Mouse (Mus musculus): ENCODE data around the gene Gm20388.

Gene Gm20388

DNA sequence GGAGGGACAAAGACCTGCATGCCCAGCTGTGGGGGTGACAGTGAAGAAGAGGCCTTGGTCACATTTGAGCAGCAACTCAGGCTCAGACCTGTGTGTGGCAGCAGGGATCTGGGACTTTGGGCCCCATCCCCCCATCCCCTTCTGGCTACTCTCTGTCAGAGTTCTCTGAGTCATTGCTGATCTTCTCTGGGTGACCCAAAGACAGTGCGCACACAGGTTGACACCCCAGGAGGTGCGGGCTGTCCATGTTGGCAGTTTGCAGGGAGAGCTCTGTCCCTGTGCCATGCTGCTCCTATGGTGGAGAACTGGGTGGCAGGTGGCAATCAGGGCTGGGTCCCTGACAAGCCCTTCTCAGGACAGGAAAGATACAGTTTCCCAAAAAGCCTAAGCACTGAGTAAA lies 1859.0 kb downstream of the Gm20388 start:
- DNase-seq (ENCODE audit: low spot score in 2 of 2), result no peak

DNA sequence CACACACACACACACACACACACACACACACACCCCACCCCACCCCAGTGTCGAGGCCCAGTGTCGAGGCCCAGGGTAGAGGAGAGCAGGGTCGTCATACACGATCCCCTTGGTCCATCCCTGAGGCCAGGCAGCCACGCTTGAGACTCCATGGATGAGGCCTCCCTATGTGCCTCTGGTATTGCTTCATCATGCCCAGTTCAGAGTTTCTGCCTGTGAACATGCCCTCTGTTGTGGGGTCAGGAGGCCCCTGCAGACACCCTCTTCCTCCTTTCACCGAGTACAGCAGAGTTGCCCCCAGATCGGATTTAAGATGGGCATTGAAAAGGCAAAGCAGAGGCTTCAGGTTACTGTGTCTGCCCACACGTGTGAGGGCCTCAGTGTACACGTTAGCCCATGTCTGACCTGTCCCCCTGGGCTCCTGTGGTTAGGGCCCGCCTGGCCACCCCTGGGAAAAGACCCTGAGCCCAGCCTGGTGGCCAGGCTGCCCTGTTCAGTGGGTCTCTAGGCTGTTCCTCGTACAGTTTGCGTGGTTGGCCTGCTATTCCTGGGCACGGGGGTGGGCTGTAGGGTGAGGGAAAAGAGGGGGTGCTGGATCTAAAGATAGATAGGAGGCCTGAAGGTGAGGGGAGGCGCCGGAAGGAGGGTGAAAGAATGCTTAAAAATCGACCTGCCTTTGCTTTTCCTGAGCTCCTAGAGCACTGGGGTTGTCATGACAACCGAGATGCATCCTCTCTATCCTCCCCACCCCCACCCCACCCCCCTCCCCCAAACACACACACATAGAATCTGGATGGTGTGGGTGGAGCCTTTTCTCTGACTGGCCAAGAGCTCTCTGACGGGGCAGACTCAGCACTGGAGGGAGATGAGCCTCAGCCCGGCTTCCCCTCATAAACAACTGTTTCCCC lies 1860.5 kb downstream of the Gm20388 start:
- peak; percentile 43 to 58 for DNase-seq (ENCODE audit: low spot score in 2 of 2)

DNA sequence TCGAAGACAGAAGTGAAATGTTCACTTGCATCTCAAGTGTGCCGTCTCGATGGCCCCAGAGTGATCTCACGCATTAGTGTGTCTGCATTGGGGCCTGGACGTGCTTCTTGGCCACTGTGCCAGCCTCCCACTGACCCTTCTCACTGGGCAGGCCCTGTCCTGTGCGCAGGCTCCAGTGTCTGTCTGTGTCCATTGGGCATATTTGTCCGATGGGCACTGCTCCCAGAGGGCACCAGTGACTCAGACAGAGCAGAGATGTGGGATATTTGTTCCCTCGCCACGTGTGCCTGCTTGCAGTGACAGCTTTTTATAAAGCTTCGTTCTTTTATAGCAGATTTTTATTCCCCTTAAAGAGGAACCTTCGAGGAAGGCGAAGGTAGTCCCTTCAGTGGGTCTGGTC lies 1863.2 kb downstream of the Gm20388 start:
- no peak for DNase-seq (ENCODE audit: low spot score in 2 of 2)

- DNase-seq (ENCODE audit: low spot score in 2 of 2), result no peak
Observed at GRCm38 (mm10) chr8:121782493-121782892, 1871.9 kb downstream of the Gm20388 start.

DNA sequence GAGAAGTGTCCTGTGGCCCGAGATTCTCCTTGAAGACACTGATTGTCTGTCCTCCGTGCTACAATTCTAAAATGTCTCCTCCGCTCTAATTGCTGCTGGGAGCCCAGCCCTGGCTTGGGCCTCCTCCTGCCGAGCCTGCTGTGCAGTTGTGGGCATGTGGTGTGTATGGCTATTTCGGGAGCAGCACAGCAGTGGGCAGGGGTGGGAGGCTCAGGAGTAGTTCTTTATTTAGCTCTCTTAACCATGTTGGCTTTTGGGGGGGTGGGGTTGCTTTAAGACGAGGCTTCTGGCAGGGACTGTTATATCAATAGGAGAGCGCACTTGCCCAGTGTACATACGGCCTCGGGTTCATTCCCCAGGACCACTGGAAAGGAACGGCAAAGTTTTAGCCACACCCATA lies 1875.9 kb downstream of the Gm20388 start:
- peak; percentile 71 to 84 for DNase-seq (ENCODE audit: low spot score in 2 of 2)

DNA sequence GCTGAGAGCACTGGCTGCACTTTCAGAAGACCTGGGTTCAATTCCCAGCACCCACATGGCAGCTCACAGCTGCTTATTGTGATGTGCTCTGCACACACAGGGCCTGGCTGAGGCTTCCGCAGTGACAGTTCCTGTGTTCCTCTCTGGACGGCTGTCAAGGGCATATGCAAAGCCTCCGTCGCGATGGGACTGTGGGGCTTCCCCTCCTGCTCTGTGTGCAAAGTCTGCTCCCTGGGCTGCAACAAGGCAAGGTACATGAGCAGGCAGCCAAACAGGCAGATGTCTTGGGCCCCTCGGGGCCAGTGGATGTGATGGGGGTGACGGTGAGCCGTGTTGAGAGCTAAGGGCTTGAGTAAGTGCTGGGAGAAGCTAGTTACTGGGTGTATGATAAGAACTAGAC lies 1878.1 kb downstream of the Gm20388 start:
- no peak for DNase-seq (ENCODE audit: low spot score in 2 of 2)

- DNase-seq (ENCODE audit: low spot score in 2 of 2), result no peak
Observed at GRCm38 (mm10) chr8:121792159-121792558, 1881.5 kb downstream of the Gm20388 start.

GRCm38 (mm10) chr8:121792627-121793026 lies 1882.0 kb downstream of the Gm20388 start:
- no peak for DNase-seq (ENCODE audit: low spot score in 2 of 2)

DNA sequence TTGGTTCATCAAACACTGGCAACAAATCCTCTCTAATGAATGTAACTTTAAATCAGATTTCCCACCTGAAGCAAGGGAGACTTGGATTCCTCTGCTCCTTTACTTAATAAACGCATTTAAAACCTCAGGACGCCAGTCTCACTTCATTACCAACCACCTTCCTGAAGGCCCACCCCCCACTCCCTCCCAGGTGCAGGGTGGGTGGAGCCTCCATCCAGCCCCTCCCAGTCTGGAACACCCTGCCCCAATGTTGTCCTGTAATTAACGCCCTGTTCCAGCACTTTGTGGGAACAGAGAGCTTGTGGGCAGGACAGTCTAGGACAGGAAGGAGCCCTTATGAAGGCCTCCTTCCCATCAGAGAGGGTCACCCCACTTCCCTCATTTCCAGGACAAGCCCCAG lies 1883.5 kb downstream of the Gm20388 start:
- no peak for DNase-seq (ENCODE audit: low spot score in 2 of 2)

- DNase-seq (ENCODE audit: low spot score in 2 of 2), result no peak
Observed at GRCm38 (mm10) chr8:121795461-121795860, 1884.8 kb downstream of the Gm20388 start.

DNA sequence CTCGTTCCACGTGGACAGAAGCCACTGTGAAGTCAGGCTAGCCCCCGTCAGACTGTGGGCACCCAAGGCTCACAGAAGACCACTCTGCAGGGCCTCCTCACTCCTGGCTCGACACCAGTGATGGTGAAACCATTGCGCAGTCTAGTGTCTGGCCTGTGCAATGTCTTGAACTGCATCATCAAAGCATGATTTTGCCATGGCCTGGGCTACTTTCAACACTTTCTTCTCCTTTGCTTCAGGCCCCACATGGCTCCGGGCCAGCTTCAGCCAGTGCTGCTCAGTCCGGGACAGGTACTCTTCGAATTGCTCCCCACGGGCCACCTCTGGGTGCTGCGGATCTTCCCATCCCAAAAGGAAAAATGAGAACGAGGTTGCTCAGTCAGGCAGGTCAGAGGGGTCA lies 1885.8 kb downstream of the Gm20388 start:
- DNase-seq (ENCODE audit: low spot score in 2 of 2), result no peak

DNA sequence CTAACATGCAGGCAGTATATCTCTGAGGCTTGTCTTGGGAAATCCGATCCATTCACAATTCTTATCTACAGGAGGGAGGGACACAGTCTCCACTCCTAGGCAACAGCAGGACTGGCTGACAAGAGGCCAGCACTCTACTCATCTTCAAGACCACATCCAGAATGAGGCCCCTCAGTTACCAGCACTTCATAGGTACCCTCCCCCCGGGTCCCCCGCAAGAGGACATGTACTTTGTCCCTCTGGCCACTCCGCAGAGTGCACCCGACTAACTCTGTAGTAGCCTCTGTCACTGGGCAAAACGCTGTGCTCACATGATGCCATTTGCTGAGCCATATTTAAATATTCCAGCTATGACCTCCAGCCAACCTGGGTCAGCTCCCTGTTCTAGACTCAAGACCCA lies 1887.8 kb downstream of the Gm20388 start:
- no peak for DNase-seq (ENCODE audit: low spot score in 2 of 2)

DNA sequence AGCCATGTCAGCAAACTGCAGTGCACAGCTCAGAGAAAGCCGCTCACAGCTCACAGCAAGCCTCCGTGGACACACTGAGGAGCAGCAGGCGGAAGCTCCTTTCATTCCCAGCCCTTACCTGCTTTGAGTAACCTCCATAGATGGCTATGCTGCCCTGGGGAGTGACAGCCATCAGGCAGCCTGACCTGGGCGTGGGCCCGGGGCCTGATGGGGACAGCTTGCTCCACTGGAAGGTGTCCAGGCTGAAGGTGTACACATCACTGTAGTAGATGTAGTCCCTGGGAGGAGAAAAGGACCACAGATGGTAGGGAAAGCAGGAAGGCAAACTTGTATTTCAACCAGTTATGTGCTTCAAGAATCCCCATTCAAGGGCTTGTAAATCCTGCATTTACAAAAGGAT lies 1894.2 kb downstream of the Gm20388 start:
- no peak for DNase-seq (ENCODE audit: low spot score in 2 of 2)

DNA sequence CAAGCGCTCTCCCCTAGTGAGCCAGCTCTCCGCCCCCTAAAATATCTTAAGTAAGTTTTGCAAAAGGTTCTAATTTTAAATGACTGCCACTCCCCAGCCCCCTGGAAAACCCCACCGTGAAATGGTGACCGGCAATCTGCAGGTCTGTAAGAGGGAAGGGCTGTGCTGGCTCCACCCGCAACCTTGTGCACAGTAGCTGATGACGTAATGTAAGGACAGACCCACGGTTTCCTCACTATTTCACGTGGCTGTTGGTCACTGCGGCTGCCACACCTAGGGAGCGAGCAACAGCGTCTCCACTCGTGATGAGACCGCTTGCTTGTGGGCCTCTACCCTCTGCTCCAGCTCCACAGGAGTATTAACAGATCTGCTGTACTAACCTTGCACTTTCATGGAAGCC lies 1895.5 kb downstream of the Gm20388 start:
- no peak for DNase-seq (ENCODE audit: low spot score in 2 of 2)

DNA sequence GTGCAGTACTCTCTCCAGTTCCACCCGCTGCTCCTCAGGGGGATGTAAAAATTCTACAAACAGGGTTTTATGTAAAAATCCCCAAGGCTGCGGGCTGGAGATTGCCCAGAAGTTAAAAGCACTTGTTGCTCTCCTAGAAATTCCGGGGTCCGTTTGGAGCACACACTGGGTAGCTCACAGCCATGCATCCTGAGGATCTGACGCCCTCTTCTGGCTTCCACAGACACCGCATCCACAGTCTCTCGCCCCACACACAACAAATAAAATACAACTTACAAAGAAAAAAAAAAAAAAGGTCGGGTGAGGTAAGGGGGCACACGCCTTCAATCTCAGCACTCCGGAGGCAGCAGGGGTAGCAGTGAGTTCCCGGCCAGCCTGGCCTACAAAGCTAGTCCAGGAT lies 1897.4 kb downstream of the Gm20388 start:
- no peak for DNase-seq (ENCODE audit: low spot score in 2 of 2)

DNA sequence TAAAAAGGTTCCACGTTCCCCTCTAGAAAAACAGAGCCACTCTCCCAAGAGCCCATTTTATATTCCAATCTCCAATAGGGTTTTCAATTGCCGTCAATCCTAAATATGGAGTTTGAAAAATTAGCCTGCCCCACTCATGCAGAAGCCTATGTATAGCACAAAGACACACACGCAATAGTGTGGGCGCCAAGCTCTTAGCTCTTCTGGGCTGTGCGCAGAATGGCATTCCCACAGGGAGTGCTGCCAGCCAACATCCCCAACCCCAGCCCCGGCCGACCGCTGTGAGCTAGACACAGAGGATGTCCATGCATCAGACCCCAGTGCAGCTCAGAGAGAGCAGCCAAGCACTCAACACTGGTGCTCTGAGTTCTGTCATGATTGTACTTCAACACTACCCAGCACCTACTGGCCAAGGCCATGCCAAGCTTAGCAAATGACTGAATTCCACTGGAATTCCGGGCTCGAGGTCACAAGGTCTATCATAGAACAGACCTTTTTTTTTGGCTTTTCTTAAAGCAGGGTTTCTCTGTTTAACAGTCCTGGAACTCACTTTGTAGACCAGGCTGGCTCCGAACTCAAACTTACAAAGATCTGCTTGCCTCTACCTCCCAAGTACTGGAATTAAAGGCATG lies 1899.0 kb downstream of the Gm20388 start:
- DNase-seq (ENCODE audit: low spot score in 2 of 2), result peak; percentile 64 to 81

DNA sequence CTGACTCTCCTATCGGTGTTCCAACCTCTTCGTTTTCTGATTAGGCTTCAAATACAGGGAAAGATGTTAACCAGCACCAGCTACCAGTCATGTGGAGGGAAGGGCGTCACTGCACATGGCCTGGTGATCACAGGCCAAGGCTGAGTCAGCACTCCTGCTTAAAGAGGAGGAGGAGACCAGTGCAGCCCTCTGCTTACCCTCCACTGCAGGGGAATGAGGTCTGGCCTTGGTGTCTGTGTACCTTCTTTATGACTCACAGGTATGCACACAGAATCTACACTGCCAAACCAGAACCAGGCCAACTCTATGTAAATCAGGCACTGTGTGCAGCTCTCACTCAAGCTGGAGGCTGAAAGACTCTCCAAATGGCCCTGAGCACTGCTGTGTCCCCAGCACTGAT lies 1900.9 kb downstream of the Gm20388 start:
- no peak for DNase-seq (ENCODE audit: low spot score in 2 of 2)

- no peak for DNase-seq (ENCODE audit: low spot score in 2 of 2)
Observed at GRCm38 (mm10) chr8:121811931-121812570, 1901.4 kb downstream of the Gm20388 start.

- DNase-seq (ENCODE audit: low spot score in 2 of 2), result no peak
Observed at GRCm38 (mm10) chr8:121818226-121818625, 1907.6 kb downstream of the Gm20388 start.

DNA sequence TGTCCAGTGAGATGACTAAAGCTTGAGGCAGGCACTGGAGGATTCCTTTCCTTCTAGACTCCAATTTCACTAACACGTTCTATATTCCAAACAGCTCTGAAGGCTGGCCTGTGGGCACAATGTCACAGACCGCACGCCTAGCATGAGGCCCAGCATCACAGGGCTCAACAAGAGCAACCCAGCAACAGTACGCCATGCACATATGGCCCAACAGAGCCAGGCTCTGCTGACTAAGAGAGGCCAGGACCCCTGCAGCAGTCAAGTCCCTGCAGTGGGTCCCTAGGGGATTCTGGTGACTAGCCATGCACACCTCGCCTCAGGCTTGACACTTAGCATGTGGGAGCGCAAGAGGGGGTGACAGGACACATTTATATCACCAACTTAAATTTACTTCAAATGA lies 1910.2 kb downstream of the Gm20388 start:
- no peak for DNase-seq (ENCODE audit: low spot score in 2 of 2)

- DNase-seq (ENCODE audit: low spot score in 2 of 2), result no peak
Observed at GRCm38 (mm10) chr8:121821320-121821719, 1910.7 kb downstream of the Gm20388 start.

GRCm38 (mm10) chr8:121821770-121822169 lies 1911.1 kb downstream of the Gm20388 start:
- no peak for DNase-seq (ENCODE audit: low spot score in 2 of 2)

- no peak for DNase-seq (ENCODE audit: low spot score in 2 of 2)
Observed at GRCm38 (mm10) chr8:121827726-121828125, 1917.1 kb downstream of the Gm20388 start.

All from right cerebral cortex, postnatal 36 days (tissue).